Mouse (Mus musculus): ENCODE measurements around the gene Igfbp1. TPM values are rescaled to one million over a fixed set of nuclear protein-coding genes. Genes with fewer than 3 reads are reported as not detected.

Igfbp1 gene
- total RNA-seq, 1 experiment from 2014 or later, result not detected

Other genes starting within 250 kb of the Igfbp1 start
- gene Adcy1, start 134.3 kb upstream of the Igfbp1 start, total RNA-seq (2017), result not detected in 2 replicates
- gene Gm11985, start 9.2 kb upstream of the Igfbp1 start, total RNA-seq (2017), result not detected in 2 replicates
- not detected in 2 replicates for gene Igfbp3, start 16.1 kb downstream of the Igfbp1 start, total RNA-seq (2017)